Mouse (Mus musculus) brain, embryonic 14.5 days (tissue): ENCODE measurements around the gene Tenm4.

ENCODE experiments used
- CTCF ChIP-seq: fragments of 200-500 bp; IDR thresholded peaks from 2 replicates; pipeline ENCODE4 v1.5.1; 2012; ENCODE audit warnings: inconsistent platforms, mild to moderate bottlenecking, moderate library complexity, borderline replicate concordance; ENCODE audit not compliant: insufficient read depth, insufficient read length; ENCODE audit errors: extremely low read depth
- POLR2A ChIP-seq: fragments of 200-500 bp; IDR thresholded peaks from 2 replicates; pipeline ENCODE4 v1.6.1; 2012; ENCODE audit warnings: mild to moderate bottlenecking, inconsistent platforms, borderline replicate concordance; ENCODE audit not compliant: poor library complexity, insufficient read depth, insufficient read length, severe bottlenecking; ENCODE audit errors: extremely low read depth

- TF ChIP-seq POLR2A: no peak
- no peak for TF ChIP-seq CTCF
Measured at GRCm38 (mm10) chr7:96785808-96786207, 614.8 kb downstream of the Tenm4 start.
